Mouse (Mus musculus): ENCODE data around the gene Rtl8a. TPM values are rescaled to one million over a fixed set of nuclear protein-coding genes. Genes with fewer than 3 reads are reported as not detected.
A peak's percentile ranks its signal among the peaks of the same experiment; 100 is the strongest.
"Not testable (repeated sequence)": the region's sequence is repeated elsewhere in the genome, so short reads cannot be mapped to it uniquely, and the experiment has no call there.

The Rtl8a gene
- polyA plus RNA-seq (2015; fragmentation: Nextera tagmentation; extraction: Ambion mirVana): 152 and 162 TPM in 2 replicates

GRCm38 (mm10) chrX:53642980-53643961 is at the start of gene Rtl8a:
Rtl8a (minus strand) TSS chrX:53643682.
- not testable (repeated sequence) for H3K4me1 ChIP-seq, H3K27me3 ChIP-seq, H3K9me3 ChIP-seq, H3K36me3 ChIP-seq
- Histone ChIP-seq H3K4me3 (peak within 1 kb of the TSS; percentile 39), H3K27ac (replicated peaks) (peak within 1 kb of the TSS; percentile 43; the same call in 1 of the 2 replicates), H3K9ac (replicated peaks) (0 out of 2 replicates have a peak within 1 kb of the TSS, but pooled peaks have one; percentile 3), H3K4me2 (replicated peaks) (peak within 1 kb of the TSS; percentile 37)
- peak; percentile 95 for ATAC-seq (replicated peaks)
- WGBS: 24% methylated on average over 10 of the region's 50 CpGs

DNA sequence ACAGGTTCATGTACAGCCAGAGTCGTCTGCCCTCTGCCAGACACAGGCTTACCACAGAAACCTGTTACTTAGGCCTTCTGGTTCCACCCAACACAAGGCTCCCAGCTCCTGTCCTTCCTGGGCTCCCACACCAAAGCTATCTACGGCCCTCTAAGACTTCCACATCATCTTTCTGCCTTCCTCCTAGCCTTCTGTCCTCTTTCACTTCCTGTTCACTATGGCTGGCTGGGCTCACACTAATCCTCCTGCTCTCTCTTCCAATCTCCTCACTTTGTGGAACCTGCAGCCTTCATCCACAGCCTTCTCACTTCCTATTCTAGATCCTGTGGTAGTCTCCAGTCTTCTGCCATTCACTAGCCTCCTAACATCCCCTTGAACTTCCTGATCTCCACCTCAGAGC is 49.7 kb upstream of the Rtl8a start:
- WGBS: 79% methylated on average over 2 of the region's 2 CpGs
- Histone ChIP-seq H3K27ac (replicated peaks) (no peak overlapping the region), H3K27me3 (no peaks in the 10 kb centered on the region), H3K36me3 (no peaks in the 10 kb centered on the region), H3K4me2 (replicated peaks) (no peak overlapping the region), H3K9me3 (no peaks in the 10 kb centered on the region), H3K4me3 (no peak overlapping the region), H3K4me1 (no peaks in the 10 kb centered on the region), H3K9ac (replicated peaks) (no peak overlapping the region)
- ATAC-seq (replicated peaks): no peak

- Histone ChIP-seq H3K27me3 (no peaks in the 10 kb centered on the region), H3K27ac (replicated peaks) (no peak overlapping the region), H3K9me3 (no peaks in the 10 kb centered on the region), H3K9ac (replicated peaks) (no peak overlapping the region), H3K4me1 (no peaks in the 10 kb centered on the region), H3K4me2 (replicated peaks) (no peak overlapping the region), H3K4me3 (no peak overlapping the region), H3K36me3 (no peaks in the 10 kb centered on the region)
- WGBS: 64% methylated on average over 2 of the region's 2 CpGs
- no peak for ATAC-seq (replicated peaks)
Measured at GRCm38 (mm10) chrX:53692065-53692464, 48.6 kb upstream of the Rtl8a start.

DNA sequence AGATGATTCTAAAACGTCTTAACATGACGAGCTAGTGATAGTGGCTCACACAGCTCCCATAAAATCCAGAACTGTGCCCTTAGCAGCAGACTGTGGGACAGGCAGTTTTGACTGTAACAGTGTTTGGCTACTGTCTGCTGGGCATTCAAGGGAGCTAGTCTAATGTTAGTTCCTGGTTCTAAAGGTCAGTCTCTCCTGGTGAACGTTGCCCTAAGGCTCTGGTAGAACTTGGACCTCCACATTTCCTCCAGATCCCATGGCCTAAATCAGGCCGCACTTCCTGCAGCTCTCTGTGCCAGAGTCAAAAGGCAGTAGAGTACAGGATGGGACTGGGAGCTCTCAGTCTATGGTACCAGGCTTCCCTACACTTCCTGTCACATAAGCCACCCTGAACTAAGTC is 41.2 kb upstream of the Rtl8a start:
- WGBS: 71% methylated on average over 2 of the region's 4 CpGs
- H3K4me2 ChIP-seq (replicated peaks); H3K9ac ChIP-seq (replicated peaks); H3K4me1 ChIP-seq; H3K36me3 ChIP-seq; H3K27me3 ChIP-seq; H3K4me3 ChIP-seq; H3K9me3 ChIP-seq; ATAC-seq (replicated peaks); H3K27ac ChIP-seq (replicated peaks): not testable (repeated sequence)

DNA sequence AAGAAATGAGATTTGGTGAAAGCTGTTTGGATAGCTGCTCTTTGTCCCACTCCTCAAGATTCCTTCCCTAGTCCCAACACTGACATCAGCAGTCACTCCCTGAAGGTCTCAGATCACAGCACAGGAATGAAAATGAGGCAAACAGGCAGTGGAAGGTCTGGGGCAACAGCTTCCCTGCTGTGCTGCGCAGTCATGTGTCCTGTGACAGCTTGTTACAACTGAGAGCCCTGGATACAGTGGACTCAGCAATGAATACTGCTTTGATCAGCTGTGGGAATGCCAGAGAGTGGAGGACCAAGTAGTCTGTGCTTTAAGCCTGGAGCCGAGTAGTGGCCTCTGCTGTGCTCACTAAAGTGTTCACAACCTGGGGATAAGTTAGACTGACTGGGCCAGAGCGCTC is 39.2 kb upstream of the Rtl8a start:
- H3K4me2 ChIP-seq (replicated peaks); H3K9me3 ChIP-seq; H3K36me3 ChIP-seq; H3K4me3 ChIP-seq; H3K27me3 ChIP-seq; H3K27ac ChIP-seq (replicated peaks); H3K9ac ChIP-seq (replicated peaks); H3K4me1 ChIP-seq; ATAC-seq (replicated peaks): not testable (repeated sequence)
- WGBS: 42% methylated on average over 2 of the region's 3 CpGs

GRCm38 (mm10) chrX:53676943-53677342 is 33.5 kb upstream of the Rtl8a start:
- not testable (repeated sequence) for H3K9me3 ChIP-seq; H3K9ac ChIP-seq (replicated peaks); H3K36me3 ChIP-seq; H3K27ac ChIP-seq (replicated peaks); H3K4me3 ChIP-seq; H3K27me3 ChIP-seq; H3K4me1 ChIP-seq; H3K4me2 ChIP-seq (replicated peaks)
- ATAC-seq (replicated peaks): 0 out of 2 replicates have a peak, but pooled peaks have one; percentile 48
- WGBS: 40% methylated on average over 2 of the region's 2 CpGs

- Histone ChIP-seq H3K4me3 (peak overlapping the region; percentile 36), H3K9ac (replicated peaks) (peak overlapping the region; percentile 42), H3K4me2 (replicated peaks) (peak overlapping the region; percentile 35), H3K27ac (replicated peaks) (peak overlapping the region; percentile 84)
- not testable (repeated sequence) for H3K27me3 ChIP-seq, H3K36me3 ChIP-seq, H3K9me3 ChIP-seq, H3K4me1 ChIP-seq
- ATAC-seq (replicated peaks): peak; percentile 53
- 26% methylated on average over 4 of the region's 4 CpGs for WGBS
Measured at GRCm38 (mm10) chrX:53670696-53671095, 27.2 kb upstream of the Rtl8a start.

DNA sequence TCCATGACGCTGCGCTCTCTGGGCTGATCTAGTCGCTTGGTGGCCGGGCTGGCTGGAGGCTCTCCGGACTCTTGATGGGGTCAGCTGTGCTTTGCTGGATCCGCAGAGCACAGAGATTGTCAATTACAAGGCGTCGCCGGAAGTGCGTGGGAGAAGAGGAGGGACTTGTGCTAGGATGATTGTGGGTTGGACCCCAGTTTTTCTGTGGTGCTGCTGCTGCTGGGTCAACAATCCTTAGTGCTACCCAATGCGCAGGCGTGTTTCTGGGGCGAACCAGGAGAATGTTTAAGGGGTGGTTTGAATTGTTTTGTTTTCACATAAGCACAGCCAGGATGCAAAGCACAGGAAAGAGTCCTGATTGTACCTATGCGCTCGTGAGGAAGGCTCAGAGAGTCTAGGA is 26.8 kb upstream of the Rtl8a start, which contains the start of gene Rtl8b:
Rtl8b (minus strand) TSS at position 115 of the 400 bp plus-strand sequence.
- Histone ChIP-seq H3K27ac (replicated peaks) (peak within 1 kb of the TSS; percentile 84), H3K36me3 (no peaks in the 10 kb centered on the region), H3K4me3 (peak within 1 kb of the TSS; percentile 36), H3K9me3 (no peaks in the 10 kb centered on the region), H3K27me3 (no peaks in the 10 kb centered on the region), H3K4me1 (no peaks in the 10 kb centered on the region), H3K4me2 (replicated peaks) (peak within 1 kb of the TSS; percentile 35), H3K9ac (replicated peaks) (peak within 1 kb of the TSS; percentile 42)
- WGBS: 20% methylated on average over 11 of the region's 15 CpGs
- ATAC-seq (replicated peaks): peak; percentile 96

DNA sequence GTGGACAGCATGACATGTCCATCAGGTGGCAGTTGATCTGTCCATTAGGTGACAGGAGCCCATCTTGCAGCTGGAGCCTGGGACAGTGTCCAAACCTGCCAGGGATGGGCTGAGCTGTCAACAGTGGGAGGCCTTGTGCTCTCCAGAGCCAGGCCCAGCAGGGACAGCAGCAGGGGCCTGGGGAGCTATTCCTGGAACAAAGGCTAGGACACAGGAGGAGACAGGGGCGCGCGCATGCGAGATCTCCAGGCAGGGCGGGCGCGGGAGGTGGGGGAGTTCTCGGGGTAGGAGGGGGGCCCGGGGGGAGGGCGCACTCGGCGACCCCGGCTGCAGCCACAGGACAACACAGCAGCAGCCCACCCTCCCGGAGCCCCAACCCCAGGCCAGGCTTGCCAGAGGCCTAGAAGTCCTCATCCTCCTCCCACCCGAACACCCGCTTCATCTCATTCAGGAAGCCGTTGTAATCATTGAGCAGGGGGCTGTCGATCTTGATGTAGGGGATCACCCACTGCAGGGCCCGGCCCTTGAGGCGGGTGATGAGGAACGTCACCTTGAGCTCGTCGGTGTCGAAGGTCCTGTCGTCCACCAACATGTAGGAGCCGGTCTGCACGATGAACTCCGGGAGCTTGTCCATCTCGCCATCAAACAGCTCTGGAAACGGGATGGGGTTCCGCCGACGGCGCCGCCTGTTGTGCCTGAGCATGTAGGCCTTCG is 26.2 kb upstream of the Rtl8a start:
- not testable (repeated sequence) for H3K27me3 ChIP-seq

DNA sequence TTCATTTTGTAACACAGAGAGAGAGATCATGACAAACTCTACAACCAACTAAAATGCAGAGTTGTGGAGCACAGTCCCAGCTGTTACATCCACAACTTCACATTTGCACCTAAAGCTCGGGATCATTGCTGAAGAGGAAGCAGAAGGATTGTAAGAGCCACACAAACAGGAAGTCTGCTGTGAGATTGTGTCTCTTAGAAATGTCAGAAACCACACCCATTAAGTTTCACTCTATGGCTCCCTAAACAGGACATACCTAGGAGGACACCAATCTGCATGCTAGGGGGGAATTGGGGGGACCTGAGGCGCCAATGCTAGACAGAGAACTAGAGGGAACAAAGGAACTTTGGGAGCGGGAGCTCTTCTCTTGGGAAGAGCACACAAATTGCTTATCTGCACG is 9.4 kb upstream of the Rtl8a start:
- H3K27me3 ChIP-seq, H3K36me3 ChIP-seq: not testable (repeated sequence)

More for the DNA sequence above, 26.2 kb upstream of the Rtl8a start:
- peak overlapping the region; percentile 32 for H3K4me2 ChIP-seq (replicated peaks)
- H3K9ac ChIP-seq (replicated peaks); H3K36me3 ChIP-seq; H3K9me3 ChIP-seq; H3K4me1 ChIP-seq: not testable (repeated sequence)
- peak; percentile 54 for ATAC-seq (replicated peaks)
- 0 out of 2 replicates have a peak overlapping the region, but pooled peaks have one; percentile 84 for H3K27ac ChIP-seq (replicated peaks)
- peak overlapping the region; percentile 36 for H3K4me3 ChIP-seq
- no CpG with 5 or more reads among the region's 36 CpGs for WGBS

DNA sequence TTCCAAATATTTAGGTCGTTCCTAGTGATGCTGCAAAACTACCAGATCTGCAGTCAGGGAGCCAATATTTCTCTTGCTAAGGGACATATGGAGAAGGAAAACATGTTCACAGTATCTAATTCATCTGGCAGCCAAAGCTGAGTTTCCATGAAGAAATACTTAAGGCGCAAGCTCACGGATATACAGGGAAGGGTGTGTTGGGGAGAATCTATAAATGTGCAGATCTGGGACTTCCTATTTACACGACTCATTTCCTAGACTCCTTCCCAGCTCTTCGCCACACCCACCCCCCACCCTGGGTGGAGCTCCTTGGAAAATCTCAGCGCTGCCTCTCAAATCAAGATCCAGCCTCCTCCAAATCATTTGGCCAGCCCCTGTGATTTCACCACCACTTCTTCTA is 2.4 kb upstream of the Rtl8a start:
- H3K4me1 ChIP-seq: peaks cover 4% of the 10 kb centered on the region; the same call in 1 of the 2 replicates
- H3K4me2 ChIP-seq (replicated peaks): no peak overlapping the region
- no peaks in the 10 kb centered on the region for H3K9me3 ChIP-seq
- no peak overlapping the region for H3K4me3 ChIP-seq
- 78% methylated on average over 6 of the region's 6 CpGs for WGBS
- no peaks in the 10 kb centered on the region for H3K27me3 ChIP-seq
- ATAC-seq (replicated peaks): no peak
- H3K36me3 ChIP-seq: no peaks in the 10 kb centered on the region
- H3K9ac ChIP-seq (replicated peaks): no peak overlapping the region
- H3K27ac ChIP-seq (replicated peaks): no peak overlapping the region

More for the DNA sequence above, 9.4 kb upstream of the Rtl8a start:
- not testable (repeated sequence) for H3K9ac ChIP-seq (replicated peaks); ATAC-seq (replicated peaks); H3K4me1 ChIP-seq; H3K27ac ChIP-seq (replicated peaks); H3K4me2 ChIP-seq (replicated peaks); H3K4me3 ChIP-seq; H3K9me3 ChIP-seq
- WGBS: 75% methylated on average over 4 of the region's 4 CpGs

DNA sequence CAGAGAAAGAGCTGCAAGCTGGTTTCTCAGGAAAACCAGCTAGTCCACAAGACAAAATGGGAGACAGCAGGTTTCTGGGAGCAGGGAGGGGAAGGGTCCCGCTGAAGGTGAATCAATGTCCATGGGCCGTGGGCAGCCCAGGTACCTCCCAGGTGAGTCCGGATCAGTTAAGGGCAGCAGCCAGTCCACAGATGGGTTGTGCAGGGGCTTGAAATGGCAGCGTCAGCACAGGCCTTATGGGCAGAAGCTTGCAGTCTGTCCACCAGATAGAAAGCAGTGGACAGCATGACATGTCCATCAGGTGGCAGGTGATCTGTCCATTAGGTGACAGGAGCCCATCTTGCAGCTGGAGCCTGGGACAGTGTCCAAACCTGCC is 890 bp downstream of the Rtl8a start:
- H3K27ac ChIP-seq (replicated peaks); H3K4me1 ChIP-seq; H3K9ac ChIP-seq (replicated peaks); H3K27me3 ChIP-seq; H3K36me3 ChIP-seq; H3K9me3 ChIP-seq: not testable (repeated sequence)
- Histone ChIP-seq H3K4me2 (replicated peaks) (peak overlapping the region; percentile 35; the same call in 1 of the 2 replicates), H3K4me3 (peak overlapping the region; percentile 25)
- peak; percentile 4; the same call in 1 of the 2 replicates for ATAC-seq (replicated peaks)
- WGBS: 59% methylated on average over 4 of the region's 4 CpGs

Measured in forebrain, embryonic 15.5 days (tissue).